Mouse (Mus musculus): Measurements from ENCODE around the gene Pknox2.

- TF ChIP-seq CTCF (IDR thresholded peaks at IDR 0.05; ENCODE audit: control insufficient read depth, insufficient read depth, insufficient replicate concordance, low read depth, low read length) (no peak), POLR2A (IDR thresholded peaks at IDR 0.05; ENCODE audit: control insufficient read depth, low read depth, low read length) (no peak)
These were observed 8.3 kb downstream of the Pknox2 start for GRCm38 (mm10) chr9:37138883-37139282.
